Mouse (Mus musculus): Measurements from ENCODE around the gene Gm17581. TPM values are rescaled to one million over a fixed set of nuclear protein-coding genes. Genes with fewer than 3 reads are reported as not detected.
"Not testable (repeated sequence)": the region's sequence is repeated elsewhere in the genome, so short reads cannot be mapped to it uniquely, and the experiment has no call there.

Gene Gm17581
- polyA plus RNA-seq (2015; fragmentation: Nextera tagmentation; extraction: Ambion mirVana): not detected in 2 replicates

DNA sequence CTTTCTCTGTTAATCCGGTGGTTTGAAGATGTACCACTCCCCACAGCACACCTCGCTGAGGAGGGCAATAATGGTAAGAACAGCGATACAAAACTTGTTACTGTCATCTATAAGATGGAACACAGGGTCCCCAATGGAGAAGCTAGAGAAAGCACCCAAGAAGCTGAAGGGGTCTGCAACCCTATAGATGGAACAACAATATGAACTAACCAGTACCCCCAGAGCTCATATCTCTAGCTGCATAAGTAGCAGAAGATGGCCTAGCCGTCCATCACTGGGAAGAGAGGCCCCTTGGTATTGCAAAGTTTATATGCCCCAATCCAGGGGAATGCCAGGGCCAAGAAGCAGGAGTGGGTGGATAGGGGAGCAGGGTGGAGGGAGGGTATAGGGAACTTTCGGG lies at the start of gene Gm17581:
Gene Gm17581 (minus strand): TSS at position 101 of the 400 bp plus-strand sequence.
- DNase-seq (ENCODE audit: low spot score): not testable (repeated sequence)

DNA sequence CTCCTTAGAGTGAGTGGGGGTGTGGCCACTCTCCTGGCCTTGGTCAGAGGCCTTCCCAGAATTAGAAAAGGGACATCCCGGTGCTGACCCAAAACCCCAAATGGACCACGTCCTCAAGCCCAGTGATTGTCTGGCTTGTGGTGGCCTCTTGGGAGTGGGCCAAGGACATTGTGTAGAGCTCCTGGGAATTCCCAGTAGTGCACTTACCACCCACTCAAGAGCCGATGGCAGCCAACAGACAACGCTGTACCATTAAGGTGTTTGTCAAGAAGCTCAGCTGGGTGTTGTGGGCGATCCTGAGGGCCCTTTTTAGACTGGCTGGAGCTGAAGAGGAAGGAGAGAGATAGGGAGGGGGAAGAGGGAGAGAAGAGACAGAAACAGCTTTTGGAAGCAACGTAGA lies 48.9 kb upstream of the Gm17581 start:
- no peak for DNase-seq (ENCODE audit: low spot score)

DNA sequence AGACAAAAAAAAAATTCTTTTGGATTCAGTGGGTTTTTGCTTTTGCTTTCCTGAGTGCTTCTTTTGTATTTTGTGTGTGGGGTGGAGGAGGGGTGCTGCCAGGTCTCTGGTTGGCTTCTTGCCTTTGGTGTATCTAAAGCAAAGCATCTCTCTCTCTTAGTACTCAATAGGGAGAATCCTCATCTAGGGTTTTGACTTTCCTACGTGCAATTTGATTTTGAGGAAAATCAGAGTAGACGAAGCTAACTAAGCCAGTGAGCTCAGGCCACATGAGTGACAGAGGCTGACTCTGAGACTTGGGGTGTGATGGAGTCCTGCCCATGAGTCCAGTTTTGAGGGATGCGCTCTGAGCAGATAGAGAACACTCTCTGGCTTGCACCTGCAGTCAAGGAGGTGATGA lies 43.8 kb upstream of the Gm17581 start:
- no peak for DNase-seq (ENCODE audit: low spot score)

DNA sequence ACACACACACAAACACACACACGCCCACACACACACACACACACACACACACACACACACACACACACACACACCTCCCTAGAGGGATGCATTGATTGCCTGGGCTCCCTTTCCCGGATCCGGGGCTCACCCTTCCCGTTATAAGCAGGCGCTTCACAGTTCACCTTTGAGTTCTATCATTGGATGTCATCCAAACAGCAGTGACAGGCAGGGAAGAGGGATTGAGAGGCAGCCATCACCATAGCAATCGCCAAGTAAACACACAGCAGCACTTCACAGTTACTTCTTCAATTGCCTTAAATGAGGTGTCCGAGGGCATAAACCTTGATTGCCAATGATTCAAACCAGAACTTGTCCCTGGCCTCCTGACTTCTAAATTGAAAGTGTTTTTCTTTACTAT lies 43.4 kb upstream of the Gm17581 start:
- DNase-seq (ENCODE audit: low spot score): no peak

DNA sequence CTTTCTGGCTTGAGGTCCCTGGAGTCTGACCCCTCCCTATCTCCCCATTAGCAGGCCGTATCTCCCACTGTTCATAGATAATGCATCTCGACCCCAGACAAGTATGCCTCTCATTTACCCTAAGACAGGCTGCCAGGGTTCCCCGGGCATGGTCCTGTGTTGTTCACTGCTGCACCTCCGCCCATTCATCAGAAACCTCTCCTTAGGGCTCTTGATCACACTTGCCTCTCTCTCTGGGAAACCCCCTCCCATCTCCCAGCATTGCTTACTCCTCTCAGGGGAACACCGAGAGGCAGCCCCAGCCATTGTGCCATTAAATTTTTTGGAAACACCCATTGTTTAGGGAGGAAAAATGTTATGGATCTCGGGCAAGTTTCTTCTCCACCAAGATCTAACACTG lies 42.3 kb upstream of the Gm17581 start:
- no peak for DNase-seq (ENCODE audit: low spot score)

DNA sequence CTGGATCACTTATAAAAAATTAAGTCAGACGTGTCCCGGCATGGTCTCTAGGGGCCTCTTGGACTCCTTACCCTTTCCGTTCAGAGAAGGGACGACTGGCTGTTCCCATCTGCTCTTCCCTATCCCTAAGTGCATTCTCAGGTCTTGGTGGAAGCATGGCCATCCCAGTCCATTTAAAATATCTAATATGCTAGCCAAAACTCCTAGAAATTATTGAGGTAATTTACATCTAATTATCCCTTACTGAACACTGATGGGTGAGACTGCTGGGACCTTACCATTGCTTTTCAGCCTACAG lies 42.0 kb upstream of the Gm17581 start:
- DNase-seq (ENCODE audit: low spot score): no peak

DNA sequence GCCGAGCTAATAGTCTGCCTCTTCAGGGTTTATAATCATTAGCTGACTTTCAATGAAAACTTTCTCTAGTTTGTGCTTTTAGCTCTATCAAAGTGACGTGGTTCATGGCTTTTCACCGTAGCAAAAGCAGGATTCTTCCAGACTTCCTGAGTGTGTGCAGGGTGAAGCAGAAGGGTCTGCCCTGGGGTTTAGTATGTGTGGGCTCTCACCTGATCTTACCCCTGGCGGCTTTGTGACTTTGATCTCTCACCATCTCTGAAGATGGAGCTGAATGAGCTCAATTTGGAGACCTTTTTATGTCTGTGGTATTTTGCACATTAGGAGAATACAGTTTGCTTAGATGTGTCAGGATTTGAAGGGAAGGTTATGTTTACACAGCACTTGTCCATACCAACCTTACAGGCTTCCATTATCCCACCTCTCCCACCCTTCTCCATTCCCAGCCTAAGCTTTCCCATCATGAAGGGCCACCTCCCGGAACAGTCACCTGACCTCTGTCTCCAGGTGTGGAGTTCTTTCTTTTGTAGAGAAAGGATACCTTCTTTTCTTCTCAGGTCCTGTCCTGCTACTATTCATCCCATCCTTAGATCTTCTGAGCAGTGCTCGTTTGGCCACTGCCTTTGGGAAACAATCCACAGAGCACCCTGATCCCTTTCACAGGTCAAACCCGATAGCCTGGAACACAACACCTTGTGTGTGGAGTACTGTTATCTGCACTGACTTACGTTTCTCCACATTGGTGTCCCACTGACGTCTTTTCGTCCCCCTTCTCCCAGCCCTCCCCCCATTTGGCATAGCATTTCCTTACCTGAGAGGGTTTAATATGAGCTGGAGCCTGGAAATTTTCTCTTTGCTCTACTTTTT lies 41.4 kb upstream of the Gm17581 start:
- no peak for DNase-seq (ENCODE audit: low spot score)

DNA sequence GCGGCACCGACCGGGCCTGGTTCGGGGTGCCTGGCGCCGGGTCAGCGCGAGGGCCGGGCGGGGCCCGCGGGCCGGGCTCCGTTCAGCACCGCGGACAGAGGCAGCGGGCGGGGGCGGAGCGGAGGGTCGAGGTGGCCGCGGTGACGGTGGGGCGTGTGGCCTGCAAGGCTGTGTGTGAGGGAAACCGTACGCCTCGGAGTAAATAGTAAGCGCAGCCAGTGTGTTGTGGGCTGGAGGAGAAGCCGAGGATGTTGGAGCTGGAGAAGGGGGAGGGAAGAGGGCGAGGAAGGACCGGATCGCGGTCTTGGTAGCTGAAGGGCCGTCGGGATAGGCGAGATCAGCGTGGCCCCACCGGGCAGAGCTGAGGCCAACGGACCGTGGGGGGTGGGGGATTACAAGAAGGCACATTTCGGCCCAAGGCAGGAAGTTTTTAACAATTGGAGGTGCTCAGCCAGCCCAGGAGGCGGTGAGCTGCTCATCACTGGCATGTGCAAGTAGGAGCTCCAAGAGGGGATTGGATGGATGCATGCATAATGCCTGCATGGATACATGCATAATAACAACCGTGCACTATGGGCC lies 40.1 kb upstream of the Gm17581 start:
- peak; percentile 17 for DNase-seq (ENCODE audit: low spot score)

DNA sequence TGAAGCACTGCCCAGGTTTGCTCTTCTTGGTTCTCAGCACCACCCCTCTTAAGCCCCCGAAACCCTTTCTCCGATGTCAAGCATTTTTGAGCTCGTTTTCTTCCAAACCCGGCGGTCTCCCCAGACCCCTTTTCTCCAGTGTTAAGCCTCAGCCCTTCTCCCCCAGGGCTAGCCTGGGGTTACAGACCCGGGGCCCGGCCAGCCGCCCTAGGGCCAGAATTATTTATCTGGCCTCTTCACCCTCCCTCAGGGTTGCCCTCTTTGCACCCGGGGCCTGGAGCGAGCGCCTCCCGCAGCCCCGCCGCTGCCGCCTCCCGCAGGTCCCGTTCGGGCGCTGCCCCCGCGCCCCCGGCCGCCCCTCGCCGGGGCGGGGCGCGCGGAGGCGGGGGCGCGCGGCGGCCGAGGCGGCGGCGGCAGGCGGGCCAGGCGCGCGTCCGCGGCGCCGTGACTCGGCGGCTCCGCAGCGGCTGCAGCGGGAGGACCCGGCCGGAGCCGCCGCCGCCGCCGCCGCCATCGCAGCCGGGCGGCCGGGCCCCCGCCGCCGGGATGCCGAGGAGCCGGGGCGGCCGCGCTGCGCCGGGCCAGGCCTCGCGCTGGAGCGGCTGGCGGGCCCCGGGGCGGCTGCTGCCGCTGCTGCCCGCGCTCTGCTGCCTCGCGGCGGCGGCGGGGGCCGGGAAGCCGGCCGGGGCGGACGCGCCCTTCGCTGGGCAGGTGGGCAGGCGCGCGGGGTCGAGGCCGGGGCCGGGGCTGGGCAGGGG lies 39.4 kb upstream of the Gm17581 start, which contains the start of gene Mmp24:
Gene Mmp24 (plus strand): TSS at position 416 of the 758 bp plus-strand sequence.
- no peak for DNase-seq (ENCODE audit: low spot score)

DNA sequence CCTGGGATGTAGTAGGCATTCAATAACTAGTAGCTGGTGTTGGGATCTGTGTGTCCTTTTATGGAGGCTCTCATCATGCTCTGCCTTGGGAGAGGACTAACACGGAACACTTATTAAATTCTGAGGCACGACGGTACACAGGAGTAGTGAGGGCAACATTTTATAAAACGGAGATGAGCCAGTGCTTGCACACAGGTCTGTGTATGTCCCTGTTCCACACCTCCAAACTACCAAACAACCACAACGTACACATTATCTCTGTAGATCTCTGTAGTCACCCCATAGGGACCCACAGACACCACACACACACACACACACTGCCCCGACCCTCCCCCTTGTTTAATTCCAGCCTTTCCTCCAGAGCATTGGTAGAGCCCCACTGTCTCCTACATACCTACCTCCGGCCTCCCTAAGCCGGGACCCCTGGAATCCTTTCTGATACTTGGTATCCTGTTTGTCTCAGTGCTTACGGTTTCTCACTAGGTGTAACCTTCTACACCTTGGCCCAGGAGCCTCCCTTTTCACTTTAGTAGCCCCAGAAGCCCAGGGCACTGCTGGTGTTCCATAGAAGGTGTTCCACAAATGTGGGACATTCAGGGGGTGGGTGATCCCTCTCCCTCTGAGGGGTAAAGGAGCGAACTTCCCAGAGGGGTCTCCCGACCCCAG lies 38.7 kb upstream of the Gm17581 start:
- no peak for DNase-seq (ENCODE audit: low spot score)

DNA sequence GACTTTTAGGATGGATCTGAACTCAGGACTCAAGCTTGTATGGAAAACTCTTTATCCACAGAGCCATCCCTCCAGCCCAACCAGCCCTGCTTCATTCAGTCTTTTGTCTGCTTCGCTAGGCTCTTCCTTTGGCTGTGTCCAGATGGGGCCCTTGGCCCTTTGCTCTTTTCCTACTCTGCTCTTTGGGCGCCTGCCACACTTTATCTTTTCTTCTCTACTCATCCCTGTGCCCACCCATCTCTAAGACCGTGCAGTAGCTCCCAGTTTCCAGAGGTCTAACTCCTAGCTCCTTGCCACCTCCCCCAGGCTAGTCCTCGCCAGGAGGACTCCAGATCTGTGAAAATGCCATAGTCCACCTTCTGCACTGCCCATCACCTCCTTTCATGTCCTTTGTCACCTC lies 38.0 kb upstream of the Gm17581 start:
- no peak for DNase-seq (ENCODE audit: low spot score)

DNA sequence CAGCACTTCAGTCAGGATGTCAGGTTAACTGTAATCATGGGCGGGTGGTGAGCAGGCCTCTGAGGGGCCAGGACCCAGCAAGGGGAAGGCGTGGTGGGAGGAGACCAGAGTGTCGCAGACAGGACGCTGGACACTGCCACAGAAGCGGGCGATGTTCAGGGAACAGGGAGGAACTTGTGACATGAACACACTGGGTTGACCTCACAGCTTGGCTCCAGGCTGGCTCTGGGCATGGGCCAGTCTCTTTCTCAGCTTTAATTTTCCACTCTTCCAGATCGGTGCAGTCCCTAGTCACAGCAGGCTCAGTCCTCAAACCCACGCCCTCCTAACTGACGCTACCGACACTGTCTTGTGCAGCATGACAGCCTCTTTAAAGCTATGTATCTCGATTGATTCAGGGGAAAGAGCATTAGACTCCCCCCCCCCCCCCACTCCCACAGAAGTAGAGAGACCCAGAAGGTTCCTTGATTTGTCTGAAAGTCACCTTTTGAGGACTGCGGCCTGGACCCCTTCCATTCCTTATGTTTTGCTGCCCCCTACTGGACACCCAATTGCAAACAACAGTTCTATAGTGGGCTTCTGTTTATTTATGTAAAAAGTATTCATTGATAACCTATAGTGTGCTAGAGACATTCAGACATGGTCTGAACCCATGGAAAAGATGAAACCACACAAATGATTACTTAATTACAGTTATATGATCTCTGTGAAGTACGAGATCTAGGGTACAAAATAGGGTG lies 29.2 kb upstream of the Gm17581 start:
- peak; percentile 80 for DNase-seq (ENCODE audit: low spot score)

DNA sequence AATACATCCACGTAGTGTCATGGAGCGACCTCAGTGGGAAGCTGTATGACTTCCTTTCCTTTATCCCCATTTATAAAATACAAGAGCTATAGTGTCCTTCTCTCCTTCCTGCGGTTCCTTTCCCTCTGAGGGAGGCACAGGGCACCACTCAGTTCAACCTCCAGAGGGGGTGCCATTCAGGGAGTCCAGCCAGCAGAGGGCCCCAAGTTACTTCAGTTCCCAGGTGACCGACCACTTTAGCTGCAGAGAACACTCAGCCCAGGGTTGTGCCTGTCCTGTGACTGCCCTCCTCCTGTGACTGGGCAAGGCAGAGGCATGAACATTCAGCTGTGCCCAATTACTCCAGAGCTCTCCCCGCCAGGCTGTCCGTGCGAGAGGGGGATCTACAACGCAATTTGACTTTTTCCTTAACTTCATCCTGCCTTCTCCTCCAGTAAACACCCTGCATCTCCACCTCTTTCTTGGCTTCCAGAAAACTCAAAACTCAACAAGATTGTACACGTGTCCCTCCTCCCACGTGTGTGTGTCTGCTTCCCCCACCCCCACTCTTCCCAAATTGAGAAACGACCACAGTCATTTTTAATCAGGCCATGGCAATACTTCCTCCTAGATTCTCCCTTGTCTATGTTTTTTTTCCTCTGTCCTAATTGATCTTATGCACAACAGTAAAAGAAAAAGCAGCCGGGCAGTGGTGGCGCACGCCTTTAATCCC lies 21.3 kb upstream of the Gm17581 start:
- DNase-seq (ENCODE audit: low spot score): no peak

DNA sequence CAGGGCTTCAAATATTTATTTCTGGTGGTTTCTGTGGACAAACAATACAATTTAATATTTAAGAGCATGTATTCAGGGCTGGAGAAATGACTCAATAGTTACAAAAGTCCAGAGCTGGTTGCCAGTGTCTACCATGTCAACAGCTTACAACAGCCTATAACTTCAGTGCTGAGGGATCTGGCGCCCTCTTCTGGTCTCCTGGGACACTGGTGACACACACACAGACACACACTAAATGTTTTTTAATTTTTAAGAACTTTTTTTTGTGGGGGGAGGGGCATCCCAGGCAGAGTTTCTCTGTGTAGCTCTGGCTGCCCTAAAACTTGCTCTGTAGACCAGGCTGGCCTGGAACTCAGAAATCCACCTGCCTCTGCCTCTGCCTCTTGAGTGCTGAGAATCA lies 20.1 kb upstream of the Gm17581 start:
- DNase-seq (ENCODE audit: low spot score): peak; percentile 71

DNA sequence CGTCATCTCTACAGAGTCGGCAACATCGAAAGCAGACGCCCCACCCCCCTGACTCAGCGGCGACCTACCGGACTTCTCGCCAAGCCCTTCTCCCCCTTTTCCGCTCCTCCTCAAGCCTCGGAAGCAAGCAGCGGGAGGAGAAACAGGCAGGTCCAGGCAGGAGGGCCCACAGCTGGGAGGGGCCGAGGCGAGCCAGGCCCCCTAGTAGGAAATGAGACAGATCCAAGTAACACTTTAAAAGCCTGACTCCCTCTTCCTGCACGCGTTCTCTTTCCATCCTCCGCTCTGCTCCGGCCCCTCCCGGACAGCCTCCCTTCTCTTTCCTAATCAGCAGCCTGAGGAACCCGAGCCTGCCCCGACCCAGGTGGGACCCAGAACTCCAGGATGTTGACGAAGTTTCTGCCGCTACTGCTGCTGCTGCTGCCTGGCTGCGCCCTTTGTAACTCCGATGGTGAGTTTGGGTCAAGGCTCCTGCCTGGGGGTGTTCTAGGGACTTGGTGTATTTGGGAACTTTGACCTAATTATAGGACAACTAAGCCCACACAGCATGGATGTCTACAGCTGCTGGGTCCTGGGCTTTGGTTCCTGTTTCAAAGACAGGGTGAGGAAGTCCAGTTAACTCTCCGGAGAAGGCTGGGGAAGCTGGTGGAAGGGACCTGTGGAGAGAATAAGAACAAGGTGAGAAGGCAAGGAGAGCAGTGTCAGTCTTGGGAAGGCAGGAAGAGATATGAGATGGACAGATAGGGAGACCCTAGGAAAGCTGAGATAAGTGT lies 15.5 kb upstream of the Gm17581 start, which contains the start of gene Procr:
Gene Procr (plus strand): TSS at position 104 of the 773 bp plus-strand sequence.
- no peak for DNase-seq (ENCODE audit: low spot score)

DNA sequence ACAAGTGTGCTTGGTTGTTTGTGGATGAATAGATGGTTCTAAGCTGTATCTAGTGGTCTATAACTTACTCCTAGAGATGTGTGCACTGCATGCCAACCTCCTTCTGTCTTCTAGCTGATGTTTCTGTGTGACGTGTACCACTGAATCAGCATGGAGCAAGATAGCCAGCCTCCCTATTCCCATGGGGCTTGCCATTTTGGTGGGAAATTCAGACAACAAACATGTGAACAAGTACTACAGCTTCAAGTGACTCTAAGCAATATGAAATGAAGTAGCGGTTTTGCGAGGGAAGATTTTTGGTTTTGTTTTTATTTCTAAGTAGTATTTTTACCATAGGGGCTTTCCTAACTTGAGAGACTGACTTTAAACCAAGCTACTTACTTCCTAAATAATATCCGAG lies 13.7 kb upstream of the Gm17581 start:
- DNase-seq (ENCODE audit: low spot score): no peak

DNA sequence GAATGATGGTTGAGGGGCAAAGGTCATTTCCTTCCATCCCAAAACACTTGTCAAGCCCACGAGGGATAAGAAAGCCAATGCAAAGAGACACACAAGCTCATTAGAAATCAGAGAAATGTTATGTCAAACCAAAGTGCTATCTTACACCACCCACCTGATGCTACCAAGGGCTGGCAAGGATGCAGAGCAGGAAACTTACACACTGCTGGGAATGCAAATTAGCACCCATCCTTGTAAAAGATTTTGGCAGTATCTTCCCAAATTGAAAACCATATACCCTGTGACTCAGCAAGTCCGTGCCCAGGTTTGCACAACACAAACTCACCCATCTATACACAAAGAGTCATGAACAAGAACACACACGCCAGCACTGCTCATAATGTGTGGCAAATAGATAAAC lies 9.8 kb upstream of the Gm17581 start:
- DNase-seq (ENCODE audit: low spot score): no peak

DNA sequence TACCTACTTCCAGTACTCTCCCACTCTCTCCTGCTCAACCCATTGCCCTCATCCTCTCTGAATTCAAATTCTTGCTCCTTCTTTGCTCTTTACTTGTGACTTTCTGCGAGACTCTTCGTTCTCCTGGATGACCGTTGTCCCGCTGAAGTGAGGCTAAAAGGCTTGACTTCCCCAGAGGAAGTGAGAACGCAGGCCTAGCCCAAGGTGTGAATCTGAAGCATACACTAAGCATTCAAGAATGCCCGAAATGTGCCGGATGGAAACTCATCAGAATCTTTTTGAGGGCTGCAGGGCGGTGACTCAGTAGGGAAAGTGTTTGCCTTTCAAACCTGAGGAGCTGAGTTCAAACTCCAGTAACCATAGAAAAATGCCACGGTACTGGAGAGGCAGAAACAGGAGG lies 7.7 kb upstream of the Gm17581 start:
- no peak for DNase-seq (ENCODE audit: low spot score)

DNA sequence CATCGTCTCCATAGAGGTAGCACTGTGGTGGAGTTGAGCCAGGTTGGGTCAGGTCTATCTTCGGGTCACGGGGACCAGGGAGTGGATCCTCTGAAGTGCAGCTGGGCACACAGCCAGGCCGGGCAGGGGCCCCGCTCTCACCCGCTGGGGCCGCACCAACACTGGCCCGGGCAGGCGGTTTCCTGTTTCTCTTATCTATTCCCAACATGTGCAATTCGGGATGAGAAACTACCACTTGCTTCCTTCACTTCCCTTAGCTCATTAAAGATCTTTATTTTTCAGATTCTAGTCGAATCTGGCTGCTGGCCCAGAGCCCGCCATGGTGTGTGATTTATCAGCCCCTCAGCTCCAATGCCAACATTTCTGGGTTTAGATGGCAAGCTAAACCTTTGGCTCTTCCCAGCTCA lies 7.3 kb upstream of the Gm17581 start:
- no peak for DNase-seq (ENCODE audit: low spot score)

DNA sequence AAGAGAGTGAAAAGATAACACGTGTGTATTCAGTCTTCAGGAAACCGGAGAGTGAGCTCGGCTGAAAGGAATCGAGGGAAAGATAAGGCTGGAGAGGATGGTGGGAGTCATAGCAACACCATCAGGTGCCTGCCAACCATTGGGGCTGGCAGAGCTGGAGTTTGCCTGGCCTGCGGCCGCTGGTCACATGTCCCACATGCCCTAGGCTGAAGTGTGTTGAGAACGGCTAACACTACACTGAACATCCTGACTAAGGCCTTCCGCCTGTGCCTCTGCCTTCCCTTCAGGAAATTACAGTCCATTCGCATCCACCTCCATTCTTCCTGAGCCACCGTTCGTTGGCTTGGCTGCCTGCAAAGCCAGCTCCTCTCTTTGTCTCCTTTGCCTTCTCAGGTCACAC lies 6.5 kb upstream of the Gm17581 start:
- no peak for DNase-seq (ENCODE audit: low spot score)

Data from thymus, postnatal 0 days (tissue).